Mouse (Mus musculus): ENCODE results near the gene Gcnt1. TPM values are rescaled to one million over a fixed set of nuclear protein-coding genes. Genes with fewer than 3 reads are reported as not detected.

Gene Gcnt1
- polyA plus RNA-seq, 1 experiment from 2014 or later: 1.5 TPM

DNA sequence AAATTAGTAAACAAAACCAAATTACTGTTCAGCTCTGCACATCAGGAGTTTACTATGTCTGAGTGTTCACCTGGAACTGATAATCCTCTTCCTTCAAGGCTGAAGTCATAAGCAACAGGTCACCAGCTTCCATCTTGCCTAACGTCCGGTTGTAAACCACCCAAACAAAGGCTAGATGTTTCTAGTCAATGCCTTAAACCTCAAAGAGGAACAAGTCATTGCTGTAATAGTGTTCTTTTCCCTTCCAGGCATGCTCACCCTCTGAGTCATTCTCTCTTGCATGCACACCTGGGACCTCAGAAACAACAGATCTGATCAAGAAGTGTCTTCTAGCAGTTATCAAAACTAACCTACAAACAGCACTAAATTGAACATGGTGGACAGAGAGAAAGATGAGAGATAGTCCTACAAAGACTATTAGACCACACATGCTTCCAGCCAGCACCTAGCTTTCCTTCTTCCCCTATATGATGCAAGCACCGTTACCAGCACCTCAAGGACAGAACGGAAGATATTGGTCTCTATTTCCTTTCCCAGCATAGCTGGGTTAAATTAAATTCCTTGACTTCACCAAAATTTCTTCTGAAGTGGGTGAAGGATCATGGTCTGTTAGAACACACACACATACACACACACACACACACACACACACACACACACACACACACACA is 94.1 kb downstream of the Gcnt1 start:
- ATAC-seq (ENCODE audit: low read depth): no peak
- Histone ChIP-seq H3K27ac (replicated peaks) (no peak overlapping the region), H3K9ac (no peak overlapping the region), H3K27me3 (no peaks in the 10 kb centered on the region), H3K4me3 (no peak overlapping the region), H3K4me1 (replicated peaks) (no peaks in the 10 kb centered on the region), H3K9me3 (no peaks in the 10 kb centered on the region), H3K4me2 (no peak overlapping the region), H3K36me3 (no peaks in the 10 kb centered on the region)
- 91% methylated on average over 4 of the region's 4 CpGs for WGBS

Other genes with a start within 250 kb of the Gcnt1 start
- gene Rfk, start 21.2 kb upstream of the Gcnt1 start, polyA plus RNA-seq (2015; fragmentation: Nextera tagmentation; extraction: Ambion mirVana): 93.3 and 93.4 TPM in 2 replicates

Data from neural tube, embryonic 13.5 days (tissue).